Mouse (Mus musculus) macrophage (primary cell): ENCODE results near the gene Srgn. TPM values are rescaled to one million over a fixed set of nuclear protein-coding genes. Genes with fewer than 3 reads are reported as not detected.

Experiments
- H3K27ac ChIP-seq: fragments of 350-480 bp; formaldehyde crosslinking; 2 replicates; pipeline ENCODE4 v1.9.0; 2021
- H3K36me3 ChIP-seq: fragments of 350-480 bp; formaldehyde crosslinking; 2 replicates; pipeline ENCODE4 v1.9.0; 2021; ENCODE audit errors: inconsistent target
- H3K4me3 ChIP-seq: fragments of 350-480 bp; formaldehyde crosslinking; 2 replicates; pipeline ENCODE4 v1.9.0; 2021; ENCODE audit errors: inconsistent target
- H3K79me2 ChIP-seq: fragments of 350-480 bp; formaldehyde crosslinking; 2 replicates; pipeline ENCODE4 v1.9.0; 2021; ENCODE audit errors: inconsistent target
- WGBS: methylation state at CpG from one replicate; pipeline ENCODE4 v1.1.7; 2026; ENCODE audit warnings: inconsistent platforms; ENCODE audit not compliant: missing documents; 5-methylcytosine and 5-hydroxymethylcytosine counted together
- polyA plus RNA-seq: library from polyadenylated mRNA; stranded (reverse); fragments of 250-400 nt; gene quantifications from 3 replicates; pipeline ENCODE4 v1.2.4, GENCODE M21; 2018; ENCODE audit warnings: inconsistent platforms

Srgn gene
- polyA plus RNA-seq, 1 experiment from 2014 or later = 438 TPM

- 42% methylated on average over 8 of the region's 8 CpGs for WGBS
- H3K79me2 ChIP-seq = no peaks in the 10 kb centered on the region
- no peak overlapping the region for H3K4me3 ChIP-seq
- no peaks in the 10 kb centered on the region for H3K36me3 ChIP-seq
- H3K27ac ChIP-seq = peak overlapping the region; percentile 75
Measured at GRCm38 (mm10) chr10:62542928-62543327, 15.7 kb upstream of the Srgn start.

- 66% methylated on average over 7 of the region's 12 CpGs for WGBS
- Histone ChIP-seq H3K36me3 (no peaks in the 10 kb centered on the region), H3K27ac (0 out of 2 replicates have a peak overlapping the region, but pooled peaks have one; percentile 13), H3K4me3 (no peak overlapping the region), H3K79me2 (no peaks in the 10 kb centered on the region)
Measured at GRCm38 (mm10) chr10:62542507-62542906, 15.3 kb upstream of the Srgn start.

GRCm38 (mm10) chr10:62541499-62541898, 14.2 kb upstream of the Srgn start:
- WGBS = 29% methylated on average over 12 of the region's 12 CpGs
- Histone ChIP-seq H3K36me3 (no peaks in the 10 kb centered on the region), H3K79me2 (no peaks in the 10 kb centered on the region), H3K4me3 (no peak overlapping the region), H3K27ac (peak overlapping the region; percentile 34)

GRCm38 (mm10) chr10:62540800-62541199, 13.5 kb upstream of the Srgn start:
- no peaks in the 10 kb centered on the region for H3K79me2 ChIP-seq
- H3K36me3 ChIP-seq = no peaks in the 10 kb centered on the region
- H3K4me3 ChIP-seq = no peak overlapping the region
- WGBS = 72% methylated on average over 2 of the region's 3 CpGs
- no peak overlapping the region for H3K27ac ChIP-seq

- Histone ChIP-seq H3K79me2 (no peaks in the 10 kb centered on the region), H3K4me3 (no peak overlapping the region), H3K36me3 (no peaks in the 10 kb centered on the region), H3K27ac (no peak overlapping the region)
- WGBS = 89% methylated on average over 6 of the region's 7 CpGs
Measured at GRCm38 (mm10) chr10:62534509-62534908, 7.3 kb upstream of the Srgn start.

GRCm38 (mm10) chr10:62532832-62533231, 5.6 kb upstream of the Srgn start:
- Histone ChIP-seq H3K79me2 (no peaks in the 10 kb centered on the region), H3K36me3 (no peaks in the 10 kb centered on the region), H3K27ac (no peak overlapping the region), H3K4me3 (no peak overlapping the region)
- 0% methylated on average over 2 of the region's 2 CpGs for WGBS

GRCm38 (mm10) chr10:62530183-62530582, 2.9 kb upstream of the Srgn start:
- 46% methylated on average over 8 of the region's 9 CpGs for WGBS
- Histone ChIP-seq H3K79me2 (no peaks in the 10 kb centered on the region), H3K4me3 (no peak overlapping the region), H3K36me3 (no peaks in the 10 kb centered on the region), H3K27ac (no peak overlapping the region)

GRCm38 (mm10) chr10:62522346-62522950, 4.8 kb downstream of the Srgn start:
- no peak overlapping the region for H3K27ac ChIP-seq
- no peaks in the 10 kb centered on the region for H3K79me2 ChIP-seq
- H3K36me3 ChIP-seq = no peaks in the 10 kb centered on the region
- 86% methylated on average over 5 of the region's 7 CpGs for WGBS
- no peak overlapping the region for H3K4me3 ChIP-seq

- H3K27ac ChIP-seq = no peak overlapping the region
- no peak overlapping the region for H3K4me3 ChIP-seq
- no peaks in the 10 kb centered on the region for H3K36me3 ChIP-seq
- no peaks in the 10 kb centered on the region for H3K79me2 ChIP-seq
- 88% methylated on average over 4 of the region's 4 CpGs for WGBS
Measured at GRCm38 (mm10) chr10:62521763-62522162, 5.5 kb downstream of the Srgn start.

- H3K4me3 ChIP-seq = no peak overlapping the region
- WGBS = 86% methylated on average over 2 of the region's 2 CpGs
- no peaks in the 10 kb centered on the region for H3K79me2 ChIP-seq
- H3K36me3 ChIP-seq = no peaks in the 10 kb centered on the region
- H3K27ac ChIP-seq = no peak overlapping the region
Measured at GRCm38 (mm10) chr10:62520911-62521310, 6.3 kb downstream of the Srgn start.

- H3K27ac ChIP-seq = no peak overlapping the region
- H3K4me3 ChIP-seq = no peak overlapping the region
- no peaks in the 10 kb centered on the region for H3K79me2 ChIP-seq
- no peaks in the 10 kb centered on the region for H3K36me3 ChIP-seq
- WGBS = 46% methylated on average over 6 of the region's 6 CpGs
Measured at GRCm38 (mm10) chr10:62517511-62517910, 9.7 kb downstream of the Srgn start.

- H3K79me2 ChIP-seq = no peaks in the 10 kb centered on the region
- no peak overlapping the region for H3K27ac ChIP-seq
- WGBS = 94% methylated on average over 4 of the region's 4 CpGs
- no peaks in the 10 kb centered on the region for H3K36me3 ChIP-seq
- H3K4me3 ChIP-seq = no peak overlapping the region
Measured at GRCm38 (mm10) chr10:62512855-62513254, 14.4 kb downstream of the Srgn start.

GRCm38 (mm10) chr10:62511528-62511927, 15.7 kb downstream of the Srgn start:
- WGBS = 13% methylated on average over 6 of the region's 6 CpGs
- Histone ChIP-seq H3K4me3 (no peak overlapping the region), H3K27ac (no peak overlapping the region)

GRCm38 (mm10) chr10:62509032-62509656, 18.1 kb downstream of the Srgn start:
- Histone ChIP-seq H3K4me3 (no peak overlapping the region), H3K27ac (peak overlapping the region; percentile 72)

More at GRCm38 (mm10) chr10:62511528-62511927, 15.7 kb downstream of the Srgn start:
- no peaks in the 10 kb centered on the region; the same call in 1 of the 2 replicates for H3K79me2 ChIP-seq
- H3K36me3 ChIP-seq = no peaks in the 10 kb centered on the region

GRCm38 (mm10) chr10:62508459-62508858, 18.8 kb downstream of the Srgn start:
- Histone ChIP-seq H3K36me3 (no peaks in the 10 kb centered on the region), H3K4me3 (peak overlapping the region; percentile 39), H3K79me2 (peaks cover 17% of the 10 kb centered on the region; the same call in 1 of the 2 replicates), H3K27ac (peak overlapping the region; percentile 72)
- WGBS = 3% methylated on average over 11 of the region's 11 CpGs

More at GRCm38 (mm10) chr10:62509032-62509656, 18.1 kb downstream of the Srgn start:
- H3K79me2 ChIP-seq = peaks cover 14% of the 10 kb centered on the region; the same call in 1 of the 2 replicates
- H3K36me3 ChIP-seq = no peaks in the 10 kb centered on the region
- 19% methylated on average over 11 of the region's 11 CpGs for WGBS
